Mouse (Mus musculus) urinary bladder, postnatal 14 days (tissue): ENCODE measurements at regions not wholly inside any gene's neighbourhood (a gene's known extent, or its start where the extent isn't known, plus 50 kb on each side); places are given as distances from the start of the nearest gene placed in this dataset.

Experiments
- DNase-seq: peaks from one replicate; pipeline ENCODE4 v3.0.0; 2021; ENCODE audit warnings: low spot score

GRCm38 (mm10) chr3:107826241-107826760, 50.7 kb upstream of the Eps8l3 start:
- no peak for DNase-seq

- DNase-seq, result no peak
Observed at GRCm38 (mm10) chr3:107825468-107825867, 51.6 kb upstream of the Eps8l3 start.

GRCm38 (mm10) chr3:107824378-107824777, 52.7 kb upstream of the Eps8l3 start:
- no peak for DNase-seq

DNA sequence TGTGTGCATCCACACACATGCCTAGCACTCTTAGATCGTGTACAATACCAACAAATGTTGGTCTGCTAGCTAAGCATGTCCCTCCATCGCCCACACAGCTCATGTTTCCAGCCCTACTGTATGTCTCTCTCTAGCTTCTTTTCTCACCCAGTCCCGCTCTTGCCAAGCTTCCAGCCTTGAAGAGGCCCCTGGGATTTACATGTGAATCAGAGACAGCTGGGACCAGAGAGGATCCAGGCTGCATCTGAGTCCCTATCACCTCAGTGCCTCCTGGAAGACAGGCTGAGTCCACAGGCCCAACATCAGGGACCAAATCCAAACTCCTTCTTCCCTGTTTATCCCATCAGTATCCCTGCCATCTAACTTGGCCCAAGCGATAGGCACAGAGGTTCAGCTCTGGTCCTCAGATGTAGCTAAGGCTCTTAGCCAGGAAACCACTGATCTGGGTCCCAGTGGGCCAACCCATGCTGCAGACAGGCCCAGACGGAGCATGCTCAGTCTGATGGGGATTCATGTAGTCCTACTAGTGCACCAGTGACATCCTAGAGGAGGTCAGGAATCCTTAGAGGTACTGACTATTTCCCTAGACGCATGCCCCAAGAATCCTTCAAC, 53.3 kb upstream of the Eps8l3 start:
- no peak for DNase-seq

DNA sequence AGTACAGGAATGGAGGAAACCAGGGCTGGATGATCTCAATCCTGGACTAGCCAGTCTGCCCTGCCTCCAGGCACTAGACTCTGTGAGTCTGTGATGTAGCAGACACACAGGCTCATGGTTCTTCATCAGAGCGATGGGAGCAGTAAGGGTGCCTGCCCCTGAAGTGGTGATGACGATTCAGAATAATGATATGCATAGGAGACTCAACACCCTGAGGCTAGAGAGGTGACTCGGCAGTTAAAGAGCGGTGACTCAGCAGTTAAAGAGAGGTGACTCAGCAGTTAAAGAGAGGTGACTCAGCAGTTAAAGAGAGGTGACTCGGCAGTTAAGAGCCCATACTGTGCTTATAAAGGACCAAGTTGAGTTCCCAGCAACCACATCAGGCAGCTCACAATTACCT, 53.9 kb upstream of the Eps8l3 start:
- DNase-seq, result no peak

DNA sequence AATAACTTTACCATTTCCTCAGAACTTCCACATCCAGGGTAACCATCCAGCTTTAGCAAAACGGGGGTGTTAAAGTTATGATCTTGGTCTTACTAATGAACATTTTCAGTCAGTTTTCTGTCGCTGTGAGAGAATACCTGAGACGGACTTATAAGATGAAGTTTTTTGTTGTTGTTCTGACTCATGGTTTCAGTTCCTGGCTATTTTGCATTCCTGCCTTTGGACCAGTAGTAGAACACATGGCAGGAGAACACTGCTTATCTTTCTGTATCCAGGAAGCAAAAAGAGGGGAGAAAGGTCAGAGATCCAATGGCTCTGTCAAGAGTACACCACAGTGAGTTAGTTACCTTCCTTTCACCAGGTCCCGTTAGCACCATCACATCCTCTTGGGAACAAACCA, 54.5 kb upstream of the Eps8l3 start:
- DNase-seq, result no peak

DNA sequence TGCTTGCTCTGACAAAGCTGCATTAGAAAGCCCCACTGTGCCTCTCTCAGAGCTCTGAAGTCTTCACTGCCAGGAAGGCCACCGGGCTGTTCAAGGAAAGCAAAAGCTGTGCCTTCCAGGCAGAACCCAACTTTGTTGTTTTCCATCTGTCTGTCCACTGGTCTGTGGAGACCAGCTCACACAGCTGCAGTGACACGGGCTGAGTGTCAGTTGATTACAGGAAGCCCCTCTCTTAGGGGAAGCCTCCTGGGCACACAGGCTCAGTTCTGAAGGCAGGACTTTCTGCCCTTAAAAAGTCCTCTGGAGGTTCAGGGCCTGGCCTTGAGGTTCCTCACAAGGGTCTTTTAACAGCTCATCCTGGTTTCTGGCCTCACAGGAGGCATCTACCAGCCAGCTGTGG, 55.1 kb upstream of the Eps8l3 start:
- DNase-seq, result no peak

DNA sequence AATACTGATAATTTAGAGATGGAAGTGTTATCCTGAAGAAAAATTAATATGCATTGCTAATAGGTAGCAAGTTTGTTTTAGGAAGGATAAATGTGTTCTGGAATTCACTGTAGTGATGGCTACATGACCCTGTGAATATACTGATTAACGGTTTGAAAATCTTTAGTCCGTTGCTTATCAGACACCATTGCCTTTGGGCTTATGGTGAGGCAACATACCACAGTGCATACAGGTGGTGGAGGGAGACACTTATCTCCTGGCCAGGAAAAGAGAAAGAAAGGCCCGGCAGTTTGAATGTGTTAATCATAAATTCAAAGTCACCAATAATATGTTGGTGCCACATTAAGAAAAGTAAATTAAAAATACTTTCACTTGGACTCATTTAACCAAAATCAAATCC, 57.4 kb upstream of the Eps8l3 start:
- no peak for DNase-seq

DNA sequence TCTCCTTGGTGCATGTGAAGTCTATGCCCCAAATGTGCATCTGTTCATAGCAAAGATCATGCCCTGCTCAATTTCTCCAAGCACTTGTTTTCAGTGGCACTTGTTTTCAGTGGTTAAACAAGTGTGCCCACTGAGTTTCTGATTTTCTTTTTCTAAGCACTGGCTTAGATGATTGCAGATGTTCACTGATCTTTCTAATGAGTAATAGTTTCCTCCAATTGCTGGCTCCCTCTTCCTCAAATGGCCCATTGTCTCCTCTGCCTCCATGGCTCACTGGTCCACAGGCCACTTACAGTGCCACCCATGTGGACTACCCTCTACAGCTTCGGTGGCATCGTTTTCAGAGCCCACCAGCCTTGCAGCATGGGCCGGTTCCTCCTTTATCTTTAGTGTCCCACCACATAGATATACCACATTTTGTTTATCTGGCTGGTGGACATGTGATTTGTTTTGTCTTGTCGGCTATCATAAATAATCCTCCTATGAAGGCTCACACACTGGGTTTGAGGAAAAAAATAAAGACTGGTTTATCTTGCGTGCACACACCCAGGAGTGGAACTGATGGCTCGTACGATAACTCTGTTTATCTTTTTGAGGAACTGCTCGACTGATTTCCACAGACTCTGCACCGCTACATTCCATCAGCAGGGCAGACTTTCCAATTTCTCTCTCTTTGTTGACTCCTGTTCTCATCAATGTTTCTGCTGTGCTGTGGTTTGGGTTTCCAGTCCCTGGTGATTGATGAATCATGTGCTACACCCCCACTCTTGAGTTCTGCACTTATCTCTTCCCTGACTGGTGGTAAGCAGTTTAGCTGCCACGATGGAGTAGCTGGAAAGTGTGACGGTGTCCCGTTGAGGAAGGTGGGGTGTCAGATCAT, 58.2 kb upstream of the Eps8l3 start:
- DNase-seq, result no peak

- no peak for DNase-seq
Observed at GRCm38 (mm10) chr3:107816031-107816430, 55.8 kb upstream of the Csf1 start.

DNA sequence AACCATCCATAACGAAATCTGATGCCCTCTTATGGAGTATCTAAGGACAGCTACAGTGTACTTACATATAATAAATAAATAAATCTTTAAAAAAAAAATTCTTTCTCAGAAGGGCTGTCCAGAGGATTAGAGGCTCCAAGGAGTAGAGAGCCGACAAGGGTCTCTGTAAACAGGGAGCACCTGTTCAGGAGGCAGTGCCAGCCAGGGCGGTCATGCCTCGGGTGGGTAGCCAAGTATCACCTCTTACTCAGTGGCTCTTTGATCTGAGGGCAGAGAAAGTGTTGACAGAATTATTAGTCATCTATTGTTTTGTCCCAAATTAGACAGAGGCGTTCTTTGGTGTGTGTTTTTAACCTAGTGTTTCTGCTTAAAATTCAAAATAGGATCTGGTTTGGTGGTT, 54.0 kb upstream of the Csf1 start:
- no peak for DNase-seq

GRCm38 (mm10) chr3:107812885-107813284, 52.6 kb upstream of the Csf1 start:
- DNase-seq, result no peak

DNA sequence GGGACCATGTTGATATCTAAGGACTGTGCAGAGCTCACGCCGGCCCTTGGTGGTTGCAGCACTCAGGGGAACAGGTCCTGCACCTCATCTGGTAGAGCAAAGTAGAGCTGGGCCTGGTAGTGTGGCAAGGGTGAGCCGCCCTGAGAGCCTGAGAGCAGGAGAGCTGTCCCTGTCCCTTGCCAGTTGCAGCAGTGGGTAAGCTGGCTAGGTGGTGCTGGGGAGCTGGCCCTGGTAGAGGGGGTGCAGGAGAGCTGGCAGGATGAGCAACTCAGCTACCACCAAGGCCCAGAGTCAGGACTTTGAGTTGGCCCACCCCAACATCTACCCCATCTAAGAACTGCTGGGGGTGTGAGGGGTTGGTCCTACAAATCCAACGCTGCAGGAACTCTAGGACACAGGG, 52.1 kb upstream of the Csf1 start:
- DNase-seq, result no peak

DNA sequence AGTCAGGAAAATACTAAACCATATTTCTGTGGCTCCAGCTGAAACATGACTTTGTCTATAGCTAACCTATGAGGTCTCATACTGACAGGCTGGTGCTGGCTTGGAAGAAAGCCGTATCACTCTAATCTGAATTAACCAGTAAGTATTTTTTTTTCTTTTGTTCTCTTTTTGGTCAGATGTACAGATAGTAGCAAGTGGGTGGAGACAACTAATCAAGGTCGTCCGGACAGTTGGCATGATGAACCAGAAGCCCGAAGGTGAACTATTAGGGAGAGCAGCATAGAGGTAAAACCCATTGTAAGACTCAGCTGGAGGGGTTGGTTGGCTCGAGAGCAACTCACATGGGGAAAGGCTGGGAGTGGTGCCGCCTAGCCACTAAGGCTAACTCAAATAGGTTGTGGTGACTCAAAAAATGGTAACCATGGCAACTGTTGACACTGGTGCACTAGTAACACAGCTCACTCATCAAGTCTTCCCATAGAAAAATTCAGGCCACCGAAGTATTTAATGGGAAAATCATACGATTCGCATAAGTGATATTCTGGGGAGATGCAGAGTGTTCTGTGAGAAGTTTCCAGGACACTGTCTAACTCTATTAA, 50.3 kb upstream of the Csf1 start:
- DNase-seq, result peak; percentile 24
